Mouse (Mus musculus) megakaryocyte, embryonic 14.5 days (primary cell): ENCODE results near the gene Pus7.

ENCODE experiments used
- FLI1 ChIP-seq: IDR thresholded peaks from 2 replicates; pipeline ENCODE4 v1.6.1; 2012; ENCODE audit warnings: low read length, inconsistent platforms, mixed read lengths
- GATA1 ChIP-seq: IDR thresholded peaks from 3 replicates; pipeline ENCODE4 v1.6.1; 2012; ENCODE audit warnings: mixed read lengths, low read length, inconsistent platforms, borderline replicate concordance

GRCm38 (mm10) chr5:23756368-23756767, 27.1 kb downstream of the Pus7 start:
- TF ChIP-seq GATA1, result no peak
- no peak for TF ChIP-seq FLI1
